Mouse (Mus musculus) C2C12 (cell line): ENCODE results near the gene Ccdc50.

Experiments used
- CEBPB ChIP-seq: IDR thresholded peaks from one replicate; pipeline ENCODE4 v1.6.1; 2011; ENCODE audit warnings: low read depth, mild to moderate bottlenecking, control low read depth, moderate library complexity
- CTCF ChIP-seq: IDR thresholded peaks from one replicate; pipeline ENCODE4 v1.5.1; 2011; ENCODE audit not compliant: control insufficient read depth, insufficient read depth, insufficient read length
- FOSL1 ChIP-seq: IDR thresholded peaks from one replicate; pipeline ENCODE4 v1.8.0; 2011; ENCODE audit warnings: mild to moderate bottlenecking, low read length; ENCODE audit not compliant: poor library complexity, insufficient read depth, severe bottlenecking
- MAX ChIP-seq: IDR thresholded peaks from one replicate; pipeline ENCODE4 v1.6.1; 2011; ENCODE audit warnings: mild to moderate bottlenecking, control low read depth
- MYOD1 ChIP-seq: IDR thresholded peaks from one replicate; pipeline ENCODE4 v1.6.1; 2011; ENCODE audit warnings: low read depth; ENCODE audit not compliant: control insufficient read depth, insufficient read length
- USF1 ChIP-seq: IDR thresholded peaks from one replicate; pipeline ENCODE4 v1.6.1; 2011; ENCODE audit warnings: low read depth, mild to moderate bottlenecking, control low read depth, moderate library complexity

GRCm38 (mm10) chr16:27416937-27417584 lies 28.4 kb downstream of the Ccdc50 start:
- TF ChIP-seq CTCF: no peak
- no peak for TF ChIP-seq FOSL1
- TF ChIP-seq USF1: no peak
- TF ChIP-seq MYOD1: no peak
- no peak for TF ChIP-seq MAX
- TF ChIP-seq CEBPB: no peak
